Mouse (Mus musculus) heart, embryonic 11.5 days (tissue): ENCODE results near the gene Gm49380. TPM values are rescaled to one million over a fixed set of nuclear protein-coding genes. Genes with fewer than 3 reads are reported as not detected.
A peak's percentile ranks its signal among the peaks of the same experiment; 100 is the strongest.

ENCODE experiments used
- ATAC-seq: fragments of 200-750 bp; cut with Nextera tagmentation; replicated peaks from 2 replicates; pipeline ENCODE4 v1.8.0; 2017; ENCODE audit warnings: moderate library complexity; ENCODE audit not compliant: insufficient number of reproducible peaks, low FRiP score, low TSS enrichment
- H3K27ac ChIP-seq: fragments of 300-500 bp; sonication (generic); 2 replicates; pipeline ENCODE4 v1.5.1; 2014; ENCODE audit warnings: mild to moderate bottlenecking, low read depth, low read length
- H3K27me3 ChIP-seq: fragments of 300-500 bp; sonication (generic); 2 replicates; pipeline ENCODE4 v1.6.1; 2014; ENCODE audit warnings: mild to moderate bottlenecking, low read length, mixed read lengths; ENCODE audit not compliant: control insufficient read depth, insufficient read depth
- H3K36me3 ChIP-seq: fragments of 300-500 bp; sonication (generic); 2 replicates; pipeline ENCODE4 v1.6.1; 2014; ENCODE audit warnings: mild to moderate bottlenecking, low read length, moderate library complexity, mixed read lengths; ENCODE audit not compliant: control insufficient read depth, insufficient read depth
- H3K4me1 ChIP-seq: fragments of 300-500 bp; sonication (generic); 2 replicates; pipeline ENCODE4 v1.6.1; 2014; ENCODE audit warnings: low read length; ENCODE audit not compliant: control insufficient read depth, insufficient read depth
- H3K4me2 ChIP-seq: fragments of 300-500 bp; sonication (generic); 2 replicates; pipeline ENCODE4 v1.6.1; 2014; ENCODE audit warnings: mild to moderate bottlenecking, moderate library complexity
- H3K4me3 ChIP-seq: fragments of 300-500 bp; sonication (generic); 2 replicates; pipeline ENCODE4 v1.5.1; 2014; ENCODE audit warnings: low read depth, low read length
- H3K9ac ChIP-seq: fragments of 300-500 bp; sonication (generic); 2 replicates; pipeline ENCODE4 v1.6.1; 2014; ENCODE audit warnings: mild to moderate bottlenecking, low read depth, low read length, moderate library complexity
- H3K9me3 ChIP-seq: fragments of 300-500 bp; sonication (generic); replicated peaks from 2 replicates; pipeline ENCODE4 v1.6.1; 2016; ENCODE audit warnings: low read length; ENCODE audit not compliant: control insufficient read depth
- WGBS: fragments of 180-500 bp; shearing (Covaris S2); extraction: QIAGEN DNeasy Blood & Tissue Kit; methylation state at CpG from one replicate; pipeline ENCODE4 v1.1.7; 2014; ENCODE audit not compliant: insufficient replicate concordance; 5-methylcytosine and 5-hydroxymethylcytosine counted together
- polyA plus RNA-seq: library from polyadenylated mRNA; unstranded; fragments of >200 nt; fragmentation: Nextera tagmentation; extraction: Ambion mirVana; gene quantifications from 2 replicates; pipeline ENCODE4 v1.2.1, GENCODE M21; 2014

The Gm49380 gene
- polyA plus RNA-seq, 1 experiment from 2014 or later, result not detected

DNA sequence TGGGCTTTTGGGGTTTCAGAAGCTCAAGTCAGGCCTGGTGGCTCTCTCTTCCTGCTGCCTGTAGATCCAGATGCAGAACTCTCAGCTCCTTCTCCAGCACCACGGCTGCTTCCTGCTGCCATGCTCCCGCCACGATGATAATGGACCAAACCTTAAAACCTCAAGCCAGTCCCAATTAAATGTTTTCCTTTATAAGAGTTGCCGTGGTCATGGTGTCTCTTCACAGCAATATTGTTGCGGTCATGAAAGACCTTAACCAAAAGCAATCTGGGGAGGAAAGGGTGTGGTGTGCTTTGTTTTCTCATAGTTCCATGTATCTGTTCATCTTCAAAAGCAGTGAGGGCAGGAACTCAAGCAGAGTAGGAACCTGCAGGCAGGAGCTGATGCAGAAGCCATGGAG lies 76.2 kb downstream of the Gm49380 start:
- WGBS, result 80% methylated on average over 5 of the region's 5 CpGs
- H3K4me1 ChIP-seq, result no peaks in the 10 kb centered on the region
- no peak for ATAC-seq

DNA sequence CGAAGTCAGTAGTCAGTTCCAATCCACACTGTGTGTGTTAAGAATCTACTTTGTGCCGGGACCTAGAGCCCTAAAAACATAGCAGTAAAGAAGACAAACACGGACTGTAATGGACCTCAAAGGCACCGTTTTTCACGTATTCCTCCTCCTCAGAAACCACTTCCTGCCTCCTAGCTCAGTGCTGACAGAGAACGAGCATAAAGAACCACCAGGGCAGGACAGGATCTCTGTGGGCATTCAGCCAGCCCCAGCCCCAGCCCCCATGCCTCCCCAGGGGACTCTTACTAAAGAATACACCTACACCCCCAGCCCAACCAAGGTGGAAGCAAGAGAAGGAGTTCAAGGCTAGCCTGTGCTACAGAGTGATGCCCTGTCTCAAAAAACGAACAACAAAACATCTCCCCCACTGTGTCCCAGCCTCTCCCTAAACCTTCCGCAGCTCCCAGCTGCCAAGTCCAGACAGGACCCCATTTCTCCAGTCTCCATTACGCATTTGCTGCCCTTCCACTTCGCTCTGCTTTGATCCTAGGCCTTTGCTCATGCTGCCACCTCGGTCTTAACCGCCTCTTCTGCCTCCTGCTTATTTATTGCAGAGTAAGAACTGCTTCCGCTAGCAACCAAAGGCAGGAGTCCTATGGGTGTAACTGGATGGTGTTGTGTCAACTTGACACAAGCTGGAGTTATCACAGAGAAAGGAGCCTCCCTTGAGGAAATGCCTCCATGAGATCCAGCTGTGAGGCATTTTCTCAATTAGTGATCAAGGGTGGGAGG lies 79.2 kb downstream of the Gm49380 start:
- 58% methylated on average over 13 of the region's 13 CpGs for WGBS

More for the DNA sequence above, 76.2 kb downstream of the Gm49380 start:
- Histone ChIP-seq H3K9me3 (no peaks in the 10 kb centered on the region), H3K4me3 (no peak overlapping the region), H3K36me3 (no peaks in the 10 kb centered on the region), H3K27ac (no peak overlapping the region), H3K9ac (no peak overlapping the region), H3K27me3 (peaks cover 9% of the 10 kb centered on the region), H3K4me2 (no peak overlapping the region)

DNA sequence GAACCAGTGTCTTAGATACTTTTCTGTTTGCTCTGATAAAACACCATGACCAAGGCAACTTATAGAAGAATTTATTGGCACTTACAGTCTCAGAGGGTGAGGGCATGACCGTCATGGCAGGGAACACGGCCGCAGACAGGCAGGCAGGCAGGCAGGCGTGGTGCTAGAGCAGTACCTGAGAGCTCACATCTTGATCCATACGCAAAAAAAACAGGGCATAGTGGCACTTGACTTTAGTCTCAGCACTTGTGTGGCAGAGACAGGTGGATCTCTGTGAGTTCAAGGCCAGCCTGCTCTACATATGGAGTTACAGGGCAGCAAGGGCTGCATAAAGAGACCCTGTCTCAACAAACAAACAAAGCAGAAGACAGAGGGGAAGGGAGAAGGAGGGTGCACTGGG lies 80.0 kb downstream of the Gm49380 start:
- WGBS, result 85% methylated on average over 5 of the region's 5 CpGs
- Histone ChIP-seq H3K4me3 (no peak overlapping the region), H3K9me3 (no peaks in the 10 kb centered on the region), H3K4me2 (no peak overlapping the region), H3K4me1 (no peaks in the 10 kb centered on the region), H3K36me3 (no peaks in the 10 kb centered on the region), H3K9ac (no peak overlapping the region), H3K27ac (no peak overlapping the region), H3K27me3 (no peaks in the 10 kb centered on the region)
- no peak for ATAC-seq

More for the DNA sequence above, 79.2 kb downstream of the Gm49380 start:
- Histone ChIP-seq H3K27ac (no peak overlapping the region), H3K36me3 (no peaks in the 10 kb centered on the region), H3K4me2 (no peak overlapping the region), H3K4me1 (no peaks in the 10 kb centered on the region), H3K4me3 (no peak overlapping the region), H3K27me3 (no peaks in the 10 kb centered on the region), H3K9me3 (no peaks in the 10 kb centered on the region), H3K9ac (no peak overlapping the region)
- ATAC-seq, result no peak

DNA sequence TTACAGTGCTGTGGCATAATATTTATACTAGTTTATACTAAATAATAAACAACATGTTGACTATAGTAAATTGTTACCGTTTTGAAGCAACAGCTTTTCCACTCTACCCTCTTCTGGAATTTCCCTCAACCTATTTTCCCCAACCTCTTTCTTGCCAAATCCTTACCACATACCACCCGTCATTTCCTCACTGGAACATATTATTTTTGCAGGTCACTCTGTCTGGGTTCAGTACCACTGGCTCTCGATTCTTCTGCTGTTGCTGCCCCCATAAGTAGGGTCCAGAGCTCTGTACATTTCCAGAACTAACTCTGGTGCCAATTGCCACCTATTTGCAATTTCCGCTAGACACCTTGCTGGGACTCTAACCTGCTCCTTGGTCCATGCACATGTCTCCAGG lies 81.4 kb downstream of the Gm49380 start:
- Histone ChIP-seq H3K36me3 (no peaks in the 10 kb centered on the region), H3K27me3 (no peaks in the 10 kb centered on the region), H3K9ac (no peak overlapping the region), H3K27ac (no peak overlapping the region), H3K9me3 (no peaks in the 10 kb centered on the region), H3K4me1 (no peaks in the 10 kb centered on the region), H3K4me2 (no peak overlapping the region), H3K4me3 (no peak overlapping the region)
- ATAC-seq, result no peak
- WGBS, result 70% methylated on average over 4 of the region's 4 CpGs

DNA sequence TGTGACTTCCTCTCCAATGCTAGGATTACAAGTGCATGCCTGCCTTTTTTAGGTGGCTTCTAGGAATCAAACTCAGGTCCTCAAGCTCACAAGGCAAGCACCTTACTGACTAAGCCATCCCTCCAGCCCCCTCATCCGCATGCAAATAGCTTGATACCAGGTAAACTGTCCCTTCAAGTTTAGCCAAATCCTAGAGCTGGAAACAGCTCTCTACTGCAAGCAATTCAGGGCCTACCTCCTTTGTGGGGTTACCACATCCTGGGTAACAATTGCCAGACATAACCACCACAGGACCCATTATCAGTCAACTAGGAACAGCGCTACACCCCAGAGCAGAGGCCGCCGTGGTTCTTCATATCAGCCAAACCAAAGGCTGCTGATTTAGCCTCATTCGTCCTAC lies 82.2 kb downstream of the Gm49380 start:
- 60% methylated on average over 5 of the region's 5 CpGs for WGBS
- Histone ChIP-seq H3K27me3 (no peaks in the 10 kb centered on the region), H3K4me2 (no peak overlapping the region), H3K36me3 (no peaks in the 10 kb centered on the region), H3K9me3 (no peaks in the 10 kb centered on the region), H3K9ac (no peak overlapping the region), H3K27ac (no peak overlapping the region), H3K4me1 (no peaks in the 10 kb centered on the region), H3K4me3 (no peak overlapping the region)
- ATAC-seq, result no peak

DNA sequence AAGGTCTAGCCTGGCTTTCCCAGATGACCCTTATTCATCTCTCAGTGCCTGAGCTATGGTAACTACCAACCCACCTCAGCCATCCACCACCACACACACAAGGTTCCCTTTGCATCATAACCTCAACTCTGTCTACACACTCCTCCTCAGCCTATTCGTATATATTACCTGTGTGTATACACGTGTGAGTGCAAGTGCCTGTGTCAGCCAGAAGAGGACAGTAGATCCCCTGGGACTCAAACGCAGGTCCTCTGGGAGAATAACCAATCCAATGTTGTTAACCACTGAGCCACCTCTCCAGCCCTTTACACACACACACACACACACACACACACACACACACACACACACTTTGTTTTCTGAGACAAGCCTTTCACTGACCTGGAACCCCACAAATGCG lies 82.7 kb downstream of the Gm49380 start:
- H3K4me2 ChIP-seq, result no peak overlapping the region
- no peak overlapping the region for H3K27ac ChIP-seq
- no peak overlapping the region for H3K4me3 ChIP-seq
- H3K9ac ChIP-seq, result no peak overlapping the region
- WGBS, result 88% methylated on average over 4 of the region's 4 CpGs
- H3K27me3 ChIP-seq, result no peaks in the 10 kb centered on the region
- no peaks in the 10 kb centered on the region for H3K9me3 ChIP-seq
- no peak for ATAC-seq
- H3K36me3 ChIP-seq, result no peaks in the 10 kb centered on the region
- no peaks in the 10 kb centered on the region for H3K4me1 ChIP-seq

DNA sequence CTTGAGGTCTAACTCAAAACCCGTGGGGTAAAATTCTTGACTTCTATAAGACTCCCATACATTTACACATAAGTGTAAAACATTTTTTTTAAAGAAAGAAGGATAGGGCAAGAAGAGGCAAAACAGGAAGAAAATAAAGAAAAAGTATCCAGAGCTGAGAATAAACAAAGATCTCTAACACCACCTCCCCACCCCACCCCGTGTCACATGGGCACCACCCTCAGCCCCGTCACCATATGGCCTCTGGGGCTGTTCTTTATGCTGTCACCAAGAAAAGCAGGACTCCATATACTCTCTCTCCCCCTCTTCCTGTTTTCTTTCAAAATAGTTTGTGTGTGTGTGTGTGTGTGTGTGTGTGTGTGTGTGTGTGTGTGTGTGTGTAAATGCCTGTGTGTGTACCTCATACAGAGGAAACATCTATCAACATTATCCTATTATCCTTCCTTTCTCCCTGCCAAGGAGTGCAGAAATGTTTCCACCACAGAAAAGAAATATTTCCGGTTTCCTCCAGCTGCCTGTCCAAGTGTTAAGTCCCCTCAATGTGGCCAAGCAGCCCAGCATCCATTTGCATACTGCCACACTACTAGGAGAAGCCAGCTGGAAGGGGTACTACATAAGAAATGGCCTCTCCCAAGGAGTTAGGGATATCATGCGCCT lies 83.6 kb downstream of the Gm49380 start:
- no peak overlapping the region for H3K9ac ChIP-seq
- no peaks in the 10 kb centered on the region for H3K36me3 ChIP-seq
- H3K4me3 ChIP-seq, result no peak overlapping the region
- H3K27ac ChIP-seq, result no peak overlapping the region
- peak; percentile 67; the same call in 1 of the 2 replicates for ATAC-seq
- H3K4me2 ChIP-seq, result no peak overlapping the region
- no peaks in the 10 kb centered on the region for H3K9me3 ChIP-seq
- 53% methylated on average over 5 of the region's 5 CpGs for WGBS
- no peaks in the 10 kb centered on the region for H3K4me1 ChIP-seq
- no peaks in the 10 kb centered on the region for H3K27me3 ChIP-seq

GRCm38 (mm10) chr9:44024096-44024495 lies 89.2 kb downstream of the Gm49380 start:
- Histone ChIP-seq H3K4me1 (no peaks in the 10 kb centered on the region), H3K27me3 (no peaks in the 10 kb centered on the region), H3K9me3 (no peaks in the 10 kb centered on the region), H3K36me3 (no peaks in the 10 kb centered on the region), H3K4me3 (no peak overlapping the region), H3K4me2 (no peak overlapping the region), H3K27ac (no peak overlapping the region), H3K9ac (no peak overlapping the region)
- WGBS, result 66% methylated on average over 3 of the region's 3 CpGs
- ATAC-seq, result no peak
